Mouse (Mus musculus): ENCODE results near the gene D630045J12Rik. TPM values are rescaled to one million over a fixed set of nuclear protein-coding genes. Genes with fewer than 3 reads are reported as not detected.

The D630045J12Rik gene
- polyA plus RNA-seq, 1 experiment = 0.20 TPM

DNA sequence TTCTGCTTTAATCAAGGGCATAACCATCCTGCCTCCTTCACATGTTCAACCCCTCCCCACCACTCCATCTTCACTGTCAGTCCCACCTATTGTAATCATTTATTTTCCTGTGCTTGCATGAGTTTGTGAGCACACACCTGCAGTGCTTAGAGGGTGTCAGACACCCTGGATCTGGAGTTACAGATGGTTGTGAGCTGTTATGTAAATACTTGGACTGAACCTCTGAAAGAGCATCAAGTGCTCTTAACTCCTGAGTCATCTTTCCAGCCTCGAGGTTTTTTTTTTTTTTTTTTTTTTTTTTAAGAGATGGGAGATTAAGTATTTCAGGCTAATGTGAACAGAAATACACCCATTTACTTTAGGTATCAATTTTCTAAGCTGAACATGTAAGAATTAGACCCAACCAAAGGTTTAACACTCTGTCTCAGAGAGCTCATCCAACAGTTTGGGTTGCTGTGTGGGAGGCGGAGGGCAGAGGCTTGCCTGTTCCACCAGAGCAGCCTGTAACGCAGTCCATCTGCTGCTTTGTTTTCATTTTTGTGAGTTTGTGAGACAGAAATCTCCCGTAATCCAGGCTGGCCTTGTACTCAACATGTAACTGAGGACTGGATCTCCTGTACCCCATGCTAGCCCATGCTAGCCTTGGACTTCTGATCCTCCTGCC is 137.6 kb downstream of the D630045J12Rik start:
- Histone ChIP-seq H3K4me1 (ENCODE audit: control insufficient read depth, insufficient read depth, low read length) (no peaks in the 10 kb centered on the region), H3K4me3 (ENCODE audit: insufficient read depth, low read length) (no peak overlapping the region), H3K27ac (ENCODE audit: insufficient read depth, low read depth, low read length) (no peak overlapping the region)
- TF ChIP-seq CTCF (IDR thresholded peaks at IDR 0.05; ENCODE audit: low read depth, low read length) = no peak
- TF ChIP-seq POLR2A (IDR thresholded peaks at IDR 0.05; ENCODE audit: borderline replicate concordance, low read depth, low read length) = no peak

DNA sequence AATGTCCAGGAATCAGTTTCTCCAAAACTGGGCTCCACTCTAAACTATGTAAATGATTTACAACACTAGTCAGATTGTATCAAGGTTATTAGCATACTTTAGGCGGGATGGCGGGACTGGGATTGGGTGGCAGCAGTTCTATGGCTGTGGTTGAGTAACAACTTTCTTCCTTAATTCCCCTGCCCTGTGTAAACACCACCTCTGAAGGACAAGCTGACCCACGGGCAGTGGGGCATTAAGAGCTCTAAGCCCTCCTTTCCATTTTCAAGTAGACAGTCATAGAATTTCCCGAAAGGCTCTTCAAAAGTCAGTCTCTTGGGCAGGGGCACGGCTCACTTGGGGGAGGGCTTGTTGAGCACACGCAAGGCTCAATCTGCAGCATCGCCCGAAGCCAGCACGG is 142.9 kb downstream of the D630045J12Rik start:
- H3K4me3 ChIP-seq (ENCODE audit: insufficient read depth, low read length) = no peak overlapping the region
- H3K27ac ChIP-seq (ENCODE audit: insufficient read depth, low read depth, low read length) = no peak overlapping the region
- no peaks in the 10 kb centered on the region for H3K4me1 ChIP-seq (ENCODE audit: control insufficient read depth, insufficient read depth, low read length)
- TF ChIP-seq POLR2A (IDR thresholded peaks at IDR 0.05; ENCODE audit: borderline replicate concordance, low read depth, low read length) = no peak
- no peak for TF ChIP-seq CTCF (IDR thresholded peaks at IDR 0.05; ENCODE audit: low read depth, low read length)

DNA sequence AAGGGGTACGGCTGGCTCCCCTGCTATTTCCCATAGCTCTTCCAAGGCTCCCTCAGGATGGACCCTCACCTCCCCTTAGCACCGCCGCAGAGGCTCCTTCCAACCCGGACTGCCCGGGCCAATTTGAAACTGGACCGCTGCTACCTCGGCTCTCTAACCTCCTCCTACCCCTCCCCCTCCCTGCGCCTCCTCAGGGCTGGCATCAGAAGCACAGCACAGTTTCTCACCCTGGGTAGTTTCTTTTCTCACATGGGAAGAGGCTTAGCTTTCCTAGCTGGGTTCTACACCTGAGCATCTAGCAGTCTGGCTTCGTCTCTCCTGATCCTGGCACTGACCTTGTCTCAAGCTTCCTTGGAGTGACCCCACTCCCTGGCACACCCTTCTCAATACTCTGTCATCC is 143.9 kb downstream of the D630045J12Rik start:
- Histone ChIP-seq H3K4me3 (ENCODE audit: insufficient read depth, low read length) (no peak overlapping the region), H3K27ac (ENCODE audit: insufficient read depth, low read depth, low read length) (no peak overlapping the region), H3K4me1 (ENCODE audit: control insufficient read depth, insufficient read depth, low read length) (no peaks in the 10 kb centered on the region)
- TF ChIP-seq POLR2A (IDR thresholded peaks at IDR 0.05; ENCODE audit: borderline replicate concordance, low read depth, low read length) = no peak
- no peak for TF ChIP-seq CTCF (IDR thresholded peaks at IDR 0.05; ENCODE audit: low read depth, low read length)

DNA sequence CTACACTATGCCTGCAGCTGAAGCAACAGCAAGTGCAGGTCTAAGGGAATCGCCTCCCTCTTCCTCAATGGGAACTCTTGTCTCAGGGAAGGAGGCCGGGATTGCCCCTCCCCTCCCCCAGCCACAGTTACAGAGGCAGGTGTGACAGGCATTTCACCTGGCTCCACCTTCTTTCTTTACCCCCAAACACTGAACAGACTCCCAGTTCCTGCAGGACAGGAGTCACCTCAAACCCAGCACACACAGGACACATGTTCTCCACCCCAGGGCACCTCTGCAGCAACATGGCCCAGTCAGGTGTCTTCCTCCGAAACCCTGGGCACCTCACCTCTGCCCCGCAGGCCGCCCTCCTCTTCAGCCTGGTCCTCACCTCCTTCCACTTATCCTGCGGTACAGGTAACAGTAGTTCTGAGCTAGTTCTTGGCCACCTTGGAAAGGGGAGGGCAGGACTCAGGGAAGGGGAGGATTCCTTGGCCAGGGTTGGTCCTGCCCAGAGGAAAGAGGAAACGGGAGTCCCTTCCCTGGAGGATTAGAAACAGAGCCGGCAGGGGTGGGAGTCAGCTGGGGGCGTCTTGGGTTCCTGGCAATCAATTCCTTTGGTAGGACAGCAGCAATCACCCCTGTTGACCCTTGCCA is 144.5 kb downstream of the D630045J12Rik start, which contains the start of gene Tmem213:
TSS of gene Tmem213 (plus strand) at position 96 of the 636 bp plus-strand sequence.
- no peaks in the 10 kb centered on the region for H3K4me1 ChIP-seq (ENCODE audit: control insufficient read depth, insufficient read depth, low read length)
- H3K4me3 ChIP-seq (ENCODE audit: insufficient read depth, low read length) = no peak within 1 kb of the TSS
- no peak for TF ChIP-seq POLR2A (IDR thresholded peaks at IDR 0.05; ENCODE audit: borderline replicate concordance, low read depth, low read length)
- TF ChIP-seq CTCF (IDR thresholded peaks at IDR 0.05; ENCODE audit: low read depth, low read length) = no peak
- no peak within 1 kb of the TSS for H3K27ac ChIP-seq (ENCODE audit: insufficient read depth, low read depth, low read length)

DNA sequence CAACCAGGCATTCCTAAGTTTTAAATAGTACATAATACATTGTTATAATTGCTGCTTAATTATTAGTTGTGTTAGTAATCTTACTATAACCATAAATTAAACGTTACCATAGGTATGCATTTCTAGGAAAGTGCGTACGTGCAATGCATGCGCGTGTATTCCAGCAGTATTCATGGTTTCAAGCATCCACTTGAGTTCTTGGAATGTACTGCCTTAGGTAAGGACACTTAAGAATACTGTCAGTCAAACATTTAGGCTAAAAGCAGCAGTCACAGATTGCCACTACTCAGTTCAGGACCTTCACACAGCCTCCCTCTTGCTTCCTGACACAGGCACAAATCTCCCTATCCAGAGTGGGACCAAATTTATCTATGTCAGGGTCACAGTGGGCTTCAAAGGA is 145.4 kb downstream of the D630045J12Rik start:
- TF ChIP-seq CTCF (IDR thresholded peaks at IDR 0.05; ENCODE audit: low read depth, low read length) (no peak), POLR2A (IDR thresholded peaks at IDR 0.05; ENCODE audit: borderline replicate concordance, low read depth, low read length) (no peak)
- Histone ChIP-seq H3K4me3 (ENCODE audit: insufficient read depth, low read length) (no peak overlapping the region), H3K4me1 (ENCODE audit: control insufficient read depth, insufficient read depth, low read length) (no peaks in the 10 kb centered on the region), H3K27ac (ENCODE audit: insufficient read depth, low read depth, low read length) (no peak overlapping the region)

DNA sequence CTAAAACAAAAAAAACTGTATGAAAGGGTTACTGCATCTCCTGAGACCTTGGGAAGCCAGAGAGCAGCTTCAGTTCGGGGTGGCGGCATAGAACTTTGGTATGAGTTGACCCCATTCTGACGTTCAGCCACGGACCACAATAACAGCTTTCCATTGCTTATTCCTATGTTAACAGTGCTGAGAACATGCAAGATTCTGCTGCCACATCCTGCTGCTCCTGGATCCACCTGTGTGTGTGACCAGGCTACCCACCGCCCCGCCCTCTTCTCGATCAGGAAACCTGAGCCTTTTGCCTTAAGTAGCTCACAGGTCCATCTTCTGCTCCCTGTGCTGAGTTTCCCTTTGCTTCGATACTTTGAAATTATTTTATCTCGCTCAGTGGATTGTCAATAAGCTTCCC is 147.9 kb downstream of the D630045J12Rik start:
- TF ChIP-seq CTCF (IDR thresholded peaks at IDR 0.05; ENCODE audit: low read depth, low read length) = no peak
- TF ChIP-seq POLR2A (IDR thresholded peaks at IDR 0.05; ENCODE audit: borderline replicate concordance, low read depth, low read length) = no peak
- Histone ChIP-seq H3K4me1 (ENCODE audit: control insufficient read depth, insufficient read depth, low read length) (no peaks in the 10 kb centered on the region), H3K4me3 (ENCODE audit: insufficient read depth, low read length) (no peak overlapping the region), H3K27ac (ENCODE audit: insufficient read depth, low read depth, low read length) (no peak overlapping the region)

DNA sequence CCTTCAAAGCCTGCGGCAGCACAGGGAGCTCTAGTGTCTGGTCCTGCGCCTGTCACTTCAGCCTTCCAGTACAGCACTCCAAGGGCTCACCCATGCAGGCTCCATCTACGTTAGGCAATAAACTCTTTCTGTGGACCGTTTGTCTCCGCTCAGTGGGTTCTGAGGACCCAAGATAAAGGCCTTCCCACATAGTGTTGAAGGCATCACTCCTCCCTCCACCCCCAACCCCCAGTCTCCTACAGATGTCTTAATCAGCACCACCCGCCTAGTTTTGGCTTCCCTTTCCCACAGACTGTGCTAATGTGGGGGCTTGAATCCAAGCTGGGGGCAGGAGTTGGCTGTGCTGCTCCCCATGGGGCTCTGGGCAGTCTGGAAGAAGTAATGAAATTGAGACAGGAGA is 150.0 kb downstream of the D630045J12Rik start:
- Histone ChIP-seq H3K4me3 (ENCODE audit: insufficient read depth, low read length) (no peak overlapping the region), H3K27ac (ENCODE audit: insufficient read depth, low read depth, low read length) (no peak overlapping the region), H3K4me1 (ENCODE audit: control insufficient read depth, insufficient read depth, low read length) (no peaks in the 10 kb centered on the region)
- TF ChIP-seq CTCF (IDR thresholded peaks at IDR 0.05; ENCODE audit: low read depth, low read length) = no peak

DNA sequence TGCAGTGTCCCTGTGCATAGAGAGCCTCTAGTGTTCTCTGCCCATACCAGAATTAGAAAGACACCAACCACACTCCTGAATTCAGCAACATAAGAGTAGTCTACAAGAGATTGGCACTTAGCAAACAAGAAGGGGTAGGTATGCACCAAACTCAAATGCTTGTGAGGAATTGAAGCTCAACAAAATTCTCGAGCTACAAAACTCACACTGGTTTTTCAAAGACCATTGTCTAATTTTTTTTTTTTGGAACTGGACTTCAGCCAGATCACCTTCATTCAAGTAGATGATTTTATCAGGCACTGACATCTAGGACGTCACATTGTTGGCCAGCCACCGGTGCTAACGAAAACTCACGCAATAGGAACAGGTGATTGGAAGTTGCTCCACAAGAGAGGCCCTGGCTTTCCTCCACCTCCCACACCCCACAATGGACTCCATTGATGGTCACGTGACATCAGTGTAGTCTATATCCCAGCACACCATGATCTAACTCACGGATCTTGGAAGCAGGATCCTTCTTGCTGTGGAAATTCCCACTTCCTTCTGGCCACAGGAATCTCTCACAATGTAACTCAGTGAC is 151.5 kb downstream of the D630045J12Rik start:
- Histone ChIP-seq H3K4me1 (ENCODE audit: control insufficient read depth, insufficient read depth, low read length) (no peaks in the 10 kb centered on the region), H3K27ac (ENCODE audit: insufficient read depth, low read depth, low read length) (no peak overlapping the region), H3K4me3 (ENCODE audit: insufficient read depth, low read length) (no peak overlapping the region)
- TF ChIP-seq POLR2A (IDR thresholded peaks at IDR 0.05; ENCODE audit: borderline replicate concordance, low read depth, low read length) = no peak
- no peak for TF ChIP-seq CTCF (IDR thresholded peaks at IDR 0.05; ENCODE audit: low read depth, low read length)

DNA sequence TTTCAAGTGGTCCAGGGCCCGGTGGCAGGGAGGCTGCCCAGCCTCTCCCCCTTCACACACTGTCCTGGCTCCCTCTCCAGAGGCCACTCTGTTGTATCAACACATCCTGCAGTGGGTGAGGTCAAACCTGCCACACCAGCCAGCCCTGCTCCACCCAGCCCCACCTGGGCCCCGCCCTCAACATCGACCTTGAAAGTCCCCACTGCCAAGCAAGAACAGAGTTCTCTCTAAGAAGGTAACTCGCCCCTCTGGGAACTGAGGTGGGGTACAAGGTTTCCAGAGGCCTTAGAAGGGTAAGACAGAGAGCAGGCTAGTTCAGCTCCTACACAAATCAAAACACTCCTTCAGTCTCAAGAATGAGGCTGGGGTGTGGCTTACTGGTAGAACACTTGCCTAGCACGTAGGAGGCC is 156.8 kb downstream of the D630045J12Rik start:
- no peak overlapping the region for H3K27ac ChIP-seq (ENCODE audit: insufficient read depth, low read depth, low read length)
- H3K4me3 ChIP-seq (ENCODE audit: insufficient read depth, low read length) = no peak overlapping the region
- TF ChIP-seq POLR2A (IDR thresholded peaks at IDR 0.05; ENCODE audit: borderline replicate concordance, low read depth, low read length) (no peak), CTCF (IDR thresholded peaks at IDR 0.05; ENCODE audit: low read depth, low read length) (no peak)
- H3K4me1 ChIP-seq (ENCODE audit: control insufficient read depth, insufficient read depth, low read length) = no peaks in the 10 kb centered on the region

DNA sequence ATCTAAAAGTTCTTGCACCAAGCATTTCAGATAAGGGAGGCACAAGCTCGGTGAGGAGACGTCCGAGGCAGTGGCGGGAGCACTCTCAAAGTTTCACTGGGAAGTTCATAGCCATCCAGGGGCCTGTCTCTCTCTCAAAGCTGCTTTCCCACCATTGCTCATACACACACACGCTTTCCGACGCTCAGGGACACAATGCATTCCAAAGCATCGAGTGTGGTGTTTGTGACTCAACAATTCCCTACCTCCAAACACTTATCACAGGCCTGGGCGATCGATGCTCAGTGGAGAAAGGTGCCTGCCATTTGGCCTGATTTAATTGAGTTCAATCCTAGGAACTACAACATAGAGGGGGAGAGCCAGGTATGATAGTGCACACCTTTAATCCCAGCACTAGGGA is 159.1 kb downstream of the D630045J12Rik start:
- TF ChIP-seq POLR2A (IDR thresholded peaks at IDR 0.05; ENCODE audit: borderline replicate concordance, low read depth, low read length) = no peak
- no peak for TF ChIP-seq CTCF (IDR thresholded peaks at IDR 0.05; ENCODE audit: low read depth, low read length)
- no peaks in the 10 kb centered on the region for H3K4me1 ChIP-seq (ENCODE audit: control insufficient read depth, insufficient read depth, low read length)
- H3K27ac ChIP-seq (ENCODE audit: insufficient read depth, low read depth, low read length) = no peak overlapping the region
- no peak overlapping the region for H3K4me3 ChIP-seq (ENCODE audit: insufficient read depth, low read length)

Measured in bone marrow macrophage, adult 2 months (primary cell).